Mouse (Mus musculus) heart, postnatal 25 days (tissue): ENCODE measurements around the gene Gps1. TPM values are rescaled to one million over a fixed set of nuclear protein-coding genes. Genes with fewer than 3 reads are reported as not detected.
"Not testable (repeated sequence)": the region's sequence is repeated elsewhere in the genome, so short reads cannot be mapped to it uniquely, and the experiment has no call there.

ENCODE experiments used
- DNase-seq: peaks from one replicate; pipeline ENCODE4 v3.0.0; 2022; ENCODE audit warnings: low spot score
- intact Hi-C: fragments of 180-260 bp; cut with DNase I; formaldehyde crosslinking; loops from one replicate; pipeline ENCODE4 v1.15.1; 2025
- total RNA-seq, 2 experiments: library from RNA; stranded (reverse); gene quantifications; 2 replicates each; pipeline ENCODE4 v1.2.3; 2021

Gene Gps1
- total RNA-seq, 2 experiments from 2014 or later: 52.2 to 57.0 TPM

DNA sequence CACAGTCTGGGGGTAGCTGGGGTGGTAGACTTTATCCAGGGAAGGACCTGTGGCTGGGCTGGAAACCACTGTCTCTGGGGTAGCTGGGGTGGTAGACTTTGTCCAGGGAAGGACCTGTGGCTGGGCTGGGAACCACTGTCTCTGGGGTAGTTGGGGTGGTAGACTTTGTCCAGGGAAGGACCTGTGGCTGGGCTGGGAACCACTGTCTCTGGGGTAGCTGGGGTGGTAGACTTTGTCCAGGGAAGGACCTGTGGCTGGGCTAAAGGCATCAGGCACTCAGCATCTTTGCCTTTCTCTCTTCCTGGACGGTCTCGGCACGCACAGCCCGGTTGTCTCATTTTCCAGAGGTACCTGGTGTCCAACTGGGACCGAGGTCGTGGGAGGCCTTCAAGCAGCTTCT lies 2.7 kb upstream of the Gps1 start:
- DNase-seq, intact Hi-C loops: not testable (repeated sequence)

DNA sequence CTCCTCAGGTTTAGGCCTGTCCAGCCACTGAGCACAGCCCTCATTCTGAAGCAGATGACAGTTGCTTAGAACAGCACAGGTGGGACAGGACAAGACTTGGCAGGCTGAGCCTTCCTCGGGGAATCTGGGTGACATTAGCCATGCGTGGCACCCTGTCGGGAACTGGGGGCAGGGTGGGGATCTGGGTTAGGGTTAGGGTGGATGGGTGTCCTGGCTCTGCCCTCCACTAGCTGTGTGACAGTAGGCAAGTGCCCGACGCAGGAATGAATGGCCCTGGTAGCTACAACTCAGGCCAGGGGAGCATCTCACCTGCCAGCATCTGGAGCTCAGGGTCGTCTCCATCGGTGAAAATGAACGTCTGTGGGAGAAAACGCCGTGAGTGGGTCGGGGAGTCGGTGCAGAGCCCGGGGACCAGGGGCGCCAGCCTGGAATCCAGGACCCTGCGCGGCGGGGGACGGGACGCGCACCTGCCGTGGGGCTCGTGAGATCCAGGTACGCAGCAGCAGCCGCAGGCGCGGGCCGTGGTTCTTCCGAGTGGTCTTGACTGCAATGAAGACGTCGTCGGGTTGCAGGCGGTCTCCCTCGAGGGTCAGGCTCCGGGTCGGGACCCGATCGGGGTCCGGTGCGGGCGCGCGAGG lies 527 bp upstream of the Gps1 start:
- intact Hi-C loops: loop anchor here (1.0 kb wide), 1 partner anchor 13 kb away; the partner anchor contains the start of gene Dus1l
- no peak for DNase-seq

DNA sequence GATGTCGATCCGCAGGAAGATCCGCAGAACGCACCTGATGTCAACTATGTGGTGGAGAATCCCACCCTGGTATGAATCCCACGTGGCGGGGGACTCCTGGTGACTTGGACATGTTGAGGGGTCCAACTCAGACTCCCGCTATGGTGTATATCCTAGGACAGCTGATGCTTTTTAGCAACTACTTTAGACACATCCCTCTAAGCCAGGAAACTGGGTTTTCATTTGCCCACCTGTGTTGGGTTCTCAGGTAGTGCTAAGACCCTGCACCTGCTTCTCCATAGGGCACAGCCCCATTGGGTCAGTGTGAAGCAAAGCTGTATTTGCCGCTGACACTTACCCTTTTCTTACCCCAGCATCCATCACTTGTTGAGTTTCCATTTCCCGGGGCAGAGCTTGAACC lies 1.1 kb downstream of the Gps1 start:
- no peak for DNase-seq
- intact Hi-C loops: no loop called here

DNA sequence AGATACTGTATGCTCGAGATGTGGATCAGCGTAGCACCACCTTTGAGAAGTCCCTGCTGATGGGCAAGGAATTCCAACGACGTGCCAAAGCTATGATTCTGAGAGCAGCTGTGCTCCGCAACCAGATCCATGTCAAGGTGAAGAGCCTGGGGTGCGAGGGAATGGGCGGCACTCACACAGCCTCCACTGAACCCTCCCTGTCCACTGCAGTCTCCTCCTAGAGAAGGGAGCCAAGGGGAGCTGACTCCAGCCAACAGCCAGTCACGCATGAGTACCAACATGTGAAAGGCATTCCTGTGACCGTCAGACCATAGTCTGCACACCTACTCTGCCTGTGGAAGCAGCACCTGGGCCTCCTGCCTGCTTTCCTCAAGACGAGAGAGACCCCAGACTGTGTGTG lies 4.4 kb downstream of the Gps1 start:
- DNase-seq, intact Hi-C loops: not testable (repeated sequence)

DNA sequence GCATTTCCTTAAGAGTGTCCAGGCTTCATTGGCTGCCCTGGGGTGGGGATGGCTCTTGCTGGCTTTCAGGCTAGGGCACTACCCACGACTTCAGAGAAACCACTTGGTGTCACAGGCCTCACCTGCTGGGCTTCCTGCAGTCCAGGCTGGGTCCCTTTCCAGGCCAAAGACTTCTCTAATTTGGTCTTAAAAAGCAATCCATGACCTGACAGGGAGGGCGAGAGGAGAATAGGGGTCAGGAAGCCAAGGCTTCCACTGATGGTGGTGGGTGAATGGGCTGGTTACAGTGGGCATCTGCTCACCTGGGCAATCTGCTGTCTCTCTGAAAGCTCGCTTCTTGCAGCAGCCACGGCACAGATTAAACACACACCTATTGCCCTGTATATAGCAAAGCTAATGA lies 5.3 kb downstream of the Gps1 start:
- no peak for DNase-seq

DNA sequence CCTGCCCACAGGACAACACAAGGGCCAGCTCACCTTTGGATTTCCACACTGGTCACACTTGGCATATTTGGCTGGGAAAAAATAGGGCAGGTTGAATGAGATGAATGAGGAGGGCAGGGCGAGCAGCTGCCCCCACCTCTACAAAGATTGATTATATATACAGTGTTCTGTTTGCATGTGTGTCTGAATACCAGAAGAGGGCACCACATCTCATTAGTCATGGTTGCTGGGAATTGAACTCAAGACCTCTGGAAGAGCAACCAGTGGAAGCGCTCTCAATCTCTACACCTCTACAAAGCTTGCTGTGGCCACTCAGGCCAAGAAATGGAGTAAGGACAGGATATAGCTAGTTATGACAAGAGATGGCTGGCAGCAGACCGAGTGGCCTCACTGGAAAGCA lies 5.7 kb downstream of the Gps1 start:
- no peak for DNase-seq
- intact Hi-C loops: no loop called here

More for the DNA sequence above, 5.3 kb downstream of the Gps1 start:
- intact Hi-C loops: no loop called here

DNA sequence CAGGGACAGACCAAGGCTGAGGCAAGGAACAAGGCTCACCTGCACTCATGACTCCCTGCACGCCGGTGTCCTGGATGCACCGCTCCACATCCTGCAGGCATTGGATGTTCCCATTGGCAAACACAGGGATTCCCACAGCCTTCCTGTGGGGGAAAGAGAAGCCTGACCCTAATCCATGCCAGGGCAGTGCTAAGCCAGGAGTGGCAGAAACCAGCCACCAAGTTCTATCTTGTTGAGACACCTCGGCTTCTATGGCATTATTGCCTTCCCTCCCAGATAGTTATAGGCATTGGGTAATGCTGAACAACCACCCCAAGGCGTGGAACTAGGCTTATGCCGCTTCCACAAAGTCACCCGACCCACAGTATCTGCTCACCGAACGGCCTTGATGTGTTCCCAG lies 8.6 kb downstream of the Gps1 start:
- DNase-seq: no peak
- intact Hi-C loops: no loop called here

DNA sequence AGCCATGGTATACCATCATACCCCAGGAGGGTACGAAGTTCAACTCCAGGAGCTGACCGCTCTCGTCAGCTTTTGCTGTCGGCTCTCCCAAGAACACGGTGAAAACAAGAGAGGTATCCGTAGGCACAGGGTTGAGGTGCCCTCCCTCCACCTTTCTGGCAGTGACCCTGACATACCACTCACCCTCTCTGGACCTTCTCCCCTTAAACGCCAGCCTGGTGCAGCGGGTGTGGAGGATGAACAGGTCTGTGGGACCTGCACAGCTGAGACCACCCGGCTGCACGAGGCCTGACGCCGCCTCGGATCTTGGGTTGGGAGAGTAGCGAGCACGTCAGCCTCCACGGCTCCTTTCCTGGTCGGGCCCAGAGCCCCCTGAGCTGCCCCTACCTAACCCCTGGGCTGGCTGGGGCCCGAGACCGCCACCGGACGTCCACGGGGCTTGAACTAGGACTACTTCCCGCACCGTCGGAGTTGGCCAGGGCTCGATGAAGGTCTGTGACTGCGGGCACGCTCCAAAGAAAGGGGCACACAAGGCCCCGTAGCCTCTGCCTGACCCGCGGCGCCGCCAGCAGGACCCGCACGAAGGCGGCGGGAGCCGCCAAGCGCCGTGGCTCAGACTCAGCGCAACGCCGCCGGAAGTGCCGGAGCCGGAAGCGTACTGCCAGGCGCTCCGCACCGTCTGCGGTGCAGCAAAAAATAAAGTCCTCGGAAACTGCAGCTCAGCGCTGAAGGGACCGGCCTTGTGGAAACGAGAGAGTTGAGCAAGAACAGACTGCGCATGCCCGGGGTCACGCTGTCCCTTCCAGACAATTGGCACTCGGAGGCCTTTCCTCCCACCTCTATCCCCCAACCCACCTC lies 11.9 kb downstream of the Gps1 start, which contains the start of gene Dus1l:
Gene Dus1l (minus strand): TSS at position 648 of the 858 bp plus-strand sequence.
- peak; percentile 89 for DNase-seq
- intact Hi-C loops: loop anchor here (1.0 kb wide), 1 partner anchor 12 kb away; the partner anchor contains the start of genes Gps1 and Rfng

DNA sequence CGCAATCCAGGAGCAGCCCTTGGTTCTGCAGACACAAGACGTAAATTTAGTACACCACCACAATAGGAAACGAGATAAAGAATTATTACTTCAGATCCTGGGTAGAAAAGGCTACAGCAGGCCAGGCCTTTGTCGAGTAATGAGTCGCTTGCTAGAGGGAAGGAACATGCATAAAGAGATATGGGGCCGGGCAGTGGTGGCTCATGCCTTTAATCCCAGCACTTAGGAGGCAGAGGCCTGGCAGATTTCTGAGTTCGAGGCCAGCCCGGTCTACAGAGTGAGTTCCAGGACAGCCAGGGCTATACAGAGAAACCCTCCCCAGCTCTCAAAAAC lies 12.5 kb downstream of the Gps1 start:
- intact Hi-C loops: loop anchor here (1.0 kb wide), 1 partner anchor 12 kb away; the partner anchor contains the start of genes Gps1 and Rfng
- no peak for DNase-seq

DNA sequence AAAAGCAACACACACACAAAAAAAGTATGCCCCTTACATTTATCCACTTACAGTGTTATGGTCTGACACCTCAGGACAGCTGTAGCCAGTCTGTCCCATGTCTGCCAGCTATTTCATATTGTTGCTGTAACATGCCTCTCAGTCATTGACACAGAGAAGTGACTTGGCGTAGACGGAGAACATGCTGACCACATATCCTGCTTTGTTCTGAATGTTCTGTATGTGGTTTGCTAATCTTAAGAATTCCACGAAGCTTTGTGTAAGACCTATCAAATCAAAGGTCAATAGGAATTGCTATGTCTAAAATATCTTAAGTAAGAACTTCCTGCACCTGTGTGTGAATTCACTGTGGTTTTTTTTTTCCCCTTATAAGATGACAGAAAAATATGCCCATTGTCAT lies 14.2 kb downstream of the Gps1 start:
- intact Hi-C loops: no loop called here
- no peak for DNase-seq

DNA sequence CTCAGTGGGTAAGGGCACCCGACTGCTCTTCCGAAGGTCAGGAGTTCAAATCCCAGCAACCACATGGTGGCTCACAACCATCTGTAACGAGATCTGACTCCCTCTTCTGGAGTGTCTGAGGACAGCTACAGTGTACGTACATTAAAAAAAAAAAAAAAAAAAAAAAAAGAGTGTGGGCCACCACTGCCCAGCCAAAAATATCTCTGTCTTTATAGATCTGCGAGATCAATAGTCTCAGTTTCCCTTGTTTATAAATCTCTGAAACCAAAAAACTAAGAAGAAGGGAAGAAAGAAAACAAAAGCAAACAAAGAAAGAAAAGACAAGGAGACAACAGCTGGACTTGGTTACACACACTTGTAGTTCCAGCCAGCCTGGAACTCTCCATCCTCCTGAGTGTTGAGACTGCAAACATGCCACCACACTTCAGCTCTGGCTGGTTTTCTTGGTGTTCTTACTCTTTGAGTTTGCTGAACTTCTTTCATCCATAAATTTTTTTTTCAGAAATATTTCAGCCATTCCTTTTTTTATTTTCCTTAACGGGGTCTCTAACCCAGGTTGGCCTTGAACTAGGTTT lies 15.3 kb downstream of the Gps1 start:
- DNase-seq: no peak
- intact Hi-C loops: no loop called here

DNA sequence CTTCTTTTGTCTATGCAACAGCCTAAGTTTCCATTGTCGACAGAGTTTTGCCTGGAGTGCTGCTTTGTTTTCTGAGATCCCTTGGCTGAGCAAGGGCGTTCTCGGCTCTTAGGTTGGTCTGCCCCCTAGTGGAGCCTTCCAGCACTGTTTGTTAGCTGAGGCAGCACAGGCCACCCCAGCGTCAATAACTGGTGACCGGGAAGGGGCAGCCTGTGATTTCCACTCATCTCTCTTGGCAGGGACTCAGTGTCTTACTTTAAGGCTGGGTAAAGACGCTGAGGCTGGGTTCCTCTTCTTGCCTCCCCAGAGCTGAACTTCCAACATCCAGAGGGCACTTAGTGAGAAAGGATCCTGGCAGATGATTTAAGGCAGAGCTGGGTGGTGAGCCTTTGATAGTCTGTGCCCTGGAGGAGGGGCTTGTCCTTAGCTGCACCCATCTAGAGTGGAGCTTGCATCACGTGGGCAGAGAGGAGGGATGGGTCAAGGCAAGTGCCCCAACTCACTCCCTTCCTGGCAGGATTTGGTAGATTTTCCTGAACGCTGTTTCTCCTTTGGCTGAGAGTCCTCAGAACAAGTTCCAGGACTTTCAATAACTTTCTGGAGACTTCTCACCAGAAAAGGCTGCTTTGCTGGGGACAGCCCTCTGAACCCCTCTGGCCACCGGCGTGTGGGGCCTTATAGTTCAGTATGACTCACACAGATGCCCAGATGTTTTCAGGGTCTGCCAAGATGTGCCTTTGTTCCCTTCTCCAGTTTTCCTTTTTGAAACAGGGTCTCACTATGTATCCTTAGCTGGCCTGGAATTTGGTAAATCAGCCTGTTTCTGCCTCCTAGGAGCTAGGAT lies 16.2 kb downstream of the Gps1 start:
- peak; percentile 79 for DNase-seq
- intact Hi-C loops: loop anchor here (1.0 kb wide), 1 partner anchor 80 kb away; no protein-coding TSS in a partner anchor

DNA sequence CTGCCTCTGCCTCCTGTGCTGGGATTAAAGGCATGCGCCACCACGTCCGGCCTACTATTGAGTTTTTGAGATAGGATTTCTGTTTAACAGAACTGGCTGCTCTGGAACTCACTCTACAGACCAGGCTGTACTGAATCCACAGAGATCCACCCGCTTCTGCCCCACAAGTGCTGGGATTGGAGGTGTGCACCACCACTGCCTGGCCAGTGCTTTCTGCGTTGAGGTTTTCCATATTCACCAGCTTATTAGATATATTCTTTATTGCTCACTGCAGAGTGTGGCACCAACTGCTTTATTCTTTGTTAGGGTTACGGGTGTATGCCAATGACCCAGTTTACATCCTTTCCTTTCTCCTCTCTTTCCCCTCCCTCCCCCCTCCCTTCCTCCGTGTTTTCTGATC lies 20.2 kb downstream of the Gps1 start:
- DNase-seq: no peak
- intact Hi-C loops: no loop called here

DNA sequence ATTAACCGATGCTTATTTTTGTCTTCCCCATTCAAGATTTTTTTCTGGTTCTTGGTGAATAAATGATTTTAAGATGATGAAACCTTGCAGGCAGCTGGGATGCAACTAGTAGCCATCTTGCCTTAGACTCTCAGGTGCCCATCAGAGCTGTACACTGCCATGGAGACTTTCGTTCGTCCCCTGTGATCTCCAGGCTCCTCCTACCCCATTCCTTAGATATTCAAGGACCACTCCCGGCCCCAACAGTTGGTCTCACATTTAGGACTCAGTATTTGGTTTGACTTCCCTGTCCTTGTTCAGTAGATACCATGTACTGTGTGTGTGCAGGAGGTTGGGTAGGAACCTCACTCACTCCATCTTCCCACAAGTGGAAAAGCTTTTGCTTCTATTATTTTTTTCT lies 20.7 kb downstream of the Gps1 start:
- intact Hi-C loops: no loop called here
- DNase-seq: no peak

DNA sequence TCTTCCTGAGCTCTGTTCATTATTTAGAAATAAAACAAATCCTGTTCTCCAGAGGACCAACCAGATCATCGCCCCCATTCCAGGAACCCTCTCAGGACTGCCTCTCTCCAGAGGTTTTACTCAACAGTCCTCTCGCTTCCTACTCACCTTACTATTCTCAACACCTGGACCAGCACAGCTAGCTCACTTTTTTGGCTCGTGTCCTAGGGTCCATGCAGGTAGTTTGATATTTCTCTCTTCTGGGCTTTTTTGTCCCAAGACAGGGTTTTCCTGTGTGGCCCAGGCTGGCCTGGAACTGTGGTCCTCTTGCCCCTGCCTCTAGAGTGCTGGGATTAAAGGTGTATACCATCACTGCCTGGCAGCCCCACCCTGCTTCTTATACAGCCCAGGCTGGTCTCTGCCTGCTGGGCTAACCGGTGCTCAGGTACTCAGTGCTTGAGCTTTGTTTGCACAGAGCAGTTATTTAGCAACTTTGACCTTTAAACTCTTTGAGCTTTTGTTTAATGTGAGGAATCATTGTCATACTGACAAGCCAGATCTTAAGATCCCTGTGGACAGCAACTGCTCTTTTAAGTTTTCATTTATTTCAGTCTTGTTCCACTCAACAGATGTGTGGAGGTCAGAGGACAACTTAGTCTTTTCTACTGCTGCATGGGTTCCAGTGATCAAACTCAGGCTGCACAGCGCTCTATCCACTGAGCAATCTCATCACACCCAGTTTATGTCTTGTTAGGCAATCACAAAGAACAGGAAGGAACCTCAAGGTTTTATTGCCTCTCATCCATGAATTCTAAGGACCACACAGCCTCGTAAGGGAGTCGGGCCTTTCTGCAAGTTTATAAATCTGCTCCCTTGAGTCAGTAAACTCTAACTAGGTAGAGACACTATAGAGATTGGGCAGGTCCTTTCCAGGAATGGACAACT lies 21.6 kb downstream of the Gps1 start:
- DNase-seq: no peak
- intact Hi-C loops: no loop called here

DNA sequence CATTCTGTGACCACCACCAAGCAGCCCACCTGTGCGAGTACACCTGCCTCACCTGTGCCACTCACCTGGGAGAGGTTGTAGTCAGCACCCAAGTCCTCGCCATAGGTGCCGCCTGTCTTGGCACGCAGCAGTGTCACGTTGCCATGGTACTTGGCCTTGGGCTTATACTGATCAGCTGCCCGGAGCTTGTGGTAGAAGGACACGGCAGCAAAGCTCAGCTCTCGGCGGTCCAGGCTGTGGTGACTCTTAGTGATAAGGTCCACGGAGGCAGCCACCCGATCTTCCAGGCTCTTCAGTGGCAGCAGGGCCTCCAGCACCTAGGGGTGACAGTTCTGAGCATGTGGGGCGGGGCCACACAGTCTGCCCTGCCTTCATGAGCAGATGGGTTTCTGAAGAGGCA lies 23.9 kb downstream of the Gps1 start:
- no peak for DNase-seq
- intact Hi-C loops: no loop called here

DNA sequence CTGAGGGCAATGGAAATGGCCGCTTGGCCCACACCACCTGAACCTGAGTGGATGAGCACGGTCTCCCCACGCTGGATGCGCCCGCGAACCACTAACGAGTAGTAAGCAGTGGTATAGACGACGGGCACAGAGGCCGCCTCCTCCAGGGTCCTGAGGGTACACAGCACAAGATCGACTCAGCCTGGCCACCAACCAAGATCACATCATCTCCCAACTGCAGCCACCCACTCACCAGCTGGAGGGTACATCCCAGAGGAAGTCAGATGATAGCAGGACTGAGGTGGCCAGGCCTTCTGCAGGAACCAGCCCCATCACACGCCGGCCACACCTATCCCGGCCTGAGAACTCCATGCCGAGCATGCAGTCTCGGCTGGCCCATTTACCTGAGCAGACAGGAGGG lies 28.0 kb downstream of the Gps1 start:
- no peak for DNase-seq
- intact Hi-C loops: no loop called here

DNA sequence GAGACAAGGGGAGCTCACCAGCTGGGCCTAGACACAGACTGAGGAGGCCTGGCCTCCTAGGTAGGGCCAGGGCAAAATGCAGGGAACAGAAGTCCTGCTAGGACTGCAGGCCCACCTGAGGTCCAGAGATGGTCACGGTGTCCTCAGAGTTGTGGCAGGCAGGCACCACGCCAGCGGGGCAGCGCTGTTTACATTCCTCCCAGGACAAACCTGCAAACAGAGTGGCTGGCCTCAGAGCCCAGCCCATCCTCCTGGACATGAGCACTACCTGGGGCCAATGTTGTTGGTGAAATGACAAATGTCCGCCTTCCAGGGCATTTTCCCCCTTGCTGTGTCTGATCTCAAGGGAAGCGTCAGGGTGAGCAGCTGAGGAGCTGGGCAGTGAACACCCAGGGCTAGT lies 33.3 kb downstream of the Gps1 start:
- DNase-seq: no peak
- intact Hi-C loops: no loop called here

DNA sequence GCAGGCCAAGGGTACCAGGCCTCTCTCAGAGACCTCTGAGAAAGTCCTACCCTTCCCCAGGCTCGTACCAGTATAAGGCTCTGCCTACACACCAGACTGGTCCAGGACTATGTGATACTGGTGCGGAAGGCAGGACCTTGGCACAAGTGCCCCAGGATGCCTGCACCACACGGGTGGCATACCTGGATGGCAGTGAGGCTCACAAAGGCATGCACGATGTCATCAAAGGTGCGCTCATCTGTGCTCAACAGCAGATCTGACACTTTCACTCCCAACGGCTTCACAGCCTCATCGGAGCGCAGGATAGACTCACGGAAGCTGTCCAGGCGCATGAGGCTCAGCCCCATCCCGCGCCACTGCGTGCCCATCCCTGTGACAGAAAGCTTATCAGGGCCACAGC lies 34.2 kb downstream of the Gps1 start:
- intact Hi-C loops: no loop called here
- no peak for DNase-seq
